Mouse (Mus musculus): ENCODE measurements at regions not wholly inside any gene's neighbourhood (a gene's known extent, or its start where the extent isn't known, plus 50 kb on each side); places are given as distances from the start of the nearest gene placed in this dataset.

DNA sequence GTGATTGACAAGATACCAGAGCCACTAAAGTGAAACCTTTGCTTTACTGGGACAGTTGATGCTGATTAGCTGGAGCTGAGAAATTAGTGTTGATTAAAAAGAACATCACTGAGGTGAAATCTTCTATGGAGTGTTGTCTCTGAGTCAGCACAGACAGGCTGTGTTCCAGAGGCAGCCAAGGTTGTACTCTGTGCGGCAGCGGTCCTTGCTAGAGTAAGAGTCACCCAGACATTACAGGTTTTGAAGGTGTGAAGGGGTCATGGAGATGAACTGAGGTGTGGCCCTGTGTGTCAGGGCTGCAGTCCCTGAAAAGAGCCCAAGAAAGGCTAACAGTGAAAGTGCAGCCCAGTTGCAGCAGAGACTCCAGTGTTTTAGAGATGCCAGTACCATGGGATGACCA, 59.1 kb upstream of the Ywhaq start:
- TF ChIP-seq CTCF (IDR thresholded peaks at IDR 0.05; ENCODE audit: control insufficient read depth, insufficient read depth, low read length) (no peak), POLR2A (IDR thresholded peaks at IDR 0.05; ENCODE audit: borderline replicate concordance, control insufficient read depth, low read depth, low read length) (no peak)
